Mouse (Mus musculus): ENCODE results near the gene Rpl35.
A peak's percentile ranks its signal among the peaks of the same experiment; 100 is the strongest.

The Rpl35 gene

GRCm38 (mm10) chr2:38997386-38998374 is 7.7 kb downstream of the Rpl35 start, which contains the start of gene Wdr38:
TSS of gene Wdr38 (plus strand) at chr2:38997476.
- DNase-seq, result peak; percentile 89

- no peak for DNase-seq
Observed at GRCm38 (mm10) chr2:38992452-38992851, 13.0 kb downstream of the Rpl35 start.

DNA sequence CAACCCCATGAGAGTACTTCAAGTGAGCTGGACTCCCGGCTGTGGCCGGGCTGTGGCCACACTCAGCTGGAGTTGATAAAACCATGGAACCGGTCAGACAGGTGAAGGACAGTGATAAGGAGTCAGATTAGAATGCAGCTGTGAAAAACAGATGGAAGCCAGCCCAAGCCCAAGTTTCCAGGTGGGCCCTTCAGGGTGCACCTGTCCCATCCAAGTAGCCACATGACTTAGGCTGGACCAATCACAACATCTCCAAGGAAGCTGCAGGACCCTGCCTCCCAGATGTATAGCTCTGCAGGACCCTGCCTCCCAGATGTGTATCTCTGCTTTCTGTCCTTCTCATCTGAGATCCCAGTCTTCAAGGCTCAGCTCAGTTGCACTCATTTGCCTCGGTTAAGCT is 13.4 kb downstream of the Rpl35 start:
- DNase-seq, result no peak

- DNase-seq, result peak; percentile 28
Observed at GRCm38 (mm10) chr2:38988929-38989328, 16.5 kb downstream of the Rpl35 start.

GRCm38 (mm10) chr2:38987803-38988510 is 17.5 kb downstream of the Rpl35 start:
- no peak for DNase-seq

DNA sequence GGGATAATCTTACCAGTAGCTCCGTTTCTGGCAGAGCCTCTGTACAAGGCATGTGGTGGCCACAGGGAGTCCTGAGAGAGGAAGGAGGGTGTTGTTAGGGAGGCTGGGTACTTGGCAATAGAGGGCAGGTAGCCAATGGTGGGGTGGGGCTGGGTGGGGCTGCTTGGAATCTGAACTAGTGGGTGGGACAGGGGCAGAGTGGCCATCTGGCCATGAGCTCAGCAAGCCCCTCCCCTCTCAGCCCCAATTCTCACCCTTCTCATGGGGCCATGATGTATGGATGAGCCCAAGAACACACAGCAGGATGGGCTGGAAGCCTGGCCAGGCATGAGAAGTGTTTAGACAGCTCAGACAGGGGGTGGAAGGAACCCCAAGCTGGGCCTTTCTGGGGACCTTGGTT is 18.1 kb downstream of the Rpl35 start:
- DNase-seq, result no peak

- DNase-seq, result no peak
Observed at GRCm38 (mm10) chr2:38986580-38986979, 18.8 kb downstream of the Rpl35 start.

- DNase-seq, result no peak
Observed at GRCm38 (mm10) chr2:38983456-38983855, 22.0 kb downstream of the Rpl35 start.

GRCm38 (mm10) chr2:38977837-38978236 is 27.6 kb downstream of the Rpl35 start:
- no peak for DNase-seq

DNA sequence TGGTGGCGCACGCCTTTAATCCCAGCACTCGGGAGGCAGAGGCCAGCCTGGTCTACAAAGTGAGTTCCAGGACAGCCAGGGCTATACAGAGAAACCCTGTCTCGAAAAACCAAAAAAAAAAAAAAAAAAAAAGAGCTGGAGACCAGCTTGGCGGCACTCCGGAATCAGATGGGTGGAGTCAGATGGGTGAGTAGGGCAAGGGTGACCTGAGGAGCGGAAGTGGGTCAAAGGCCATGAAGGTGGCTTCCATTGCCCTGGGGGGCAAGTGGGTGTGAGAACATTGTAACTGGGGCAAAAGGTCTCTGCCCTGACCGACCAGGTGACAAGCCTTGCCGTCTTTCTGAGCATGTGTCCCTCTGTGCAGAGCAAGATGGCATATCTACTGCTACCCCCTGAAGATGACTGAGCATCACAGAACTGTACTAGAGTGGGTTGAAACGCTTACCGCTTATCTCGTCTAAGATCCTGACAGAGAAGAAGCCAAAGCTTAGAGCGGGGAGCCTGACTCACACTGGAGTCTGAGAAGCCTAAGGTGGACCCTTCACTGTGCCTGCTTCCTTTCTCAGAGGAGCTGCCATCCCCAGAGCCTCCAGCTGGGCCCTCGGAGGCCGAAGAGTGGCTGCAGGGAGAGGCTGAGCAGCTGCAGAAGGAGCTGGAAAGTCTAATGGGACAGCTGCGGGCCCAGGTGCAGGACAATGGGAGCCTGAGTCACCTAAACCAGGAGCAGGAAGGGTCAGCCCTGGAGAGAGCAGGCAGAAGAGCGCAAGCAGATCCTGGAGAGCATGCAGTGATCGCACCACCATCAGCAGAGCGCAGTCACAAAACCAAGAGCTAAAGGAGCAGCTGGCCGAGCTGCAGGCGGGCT is 29.3 kb downstream of the Rpl35 start:
- DNase-seq, result no peak

GRCm38 (mm10) chr2:38975181-38975580 is 30.2 kb downstream of the Rpl35 start:
- DNase-seq, result no peak

- no peak for DNase-seq
Observed at GRCm38 (mm10) chr2:38974171-38974570, 31.3 kb downstream of the Rpl35 start.

DNA sequence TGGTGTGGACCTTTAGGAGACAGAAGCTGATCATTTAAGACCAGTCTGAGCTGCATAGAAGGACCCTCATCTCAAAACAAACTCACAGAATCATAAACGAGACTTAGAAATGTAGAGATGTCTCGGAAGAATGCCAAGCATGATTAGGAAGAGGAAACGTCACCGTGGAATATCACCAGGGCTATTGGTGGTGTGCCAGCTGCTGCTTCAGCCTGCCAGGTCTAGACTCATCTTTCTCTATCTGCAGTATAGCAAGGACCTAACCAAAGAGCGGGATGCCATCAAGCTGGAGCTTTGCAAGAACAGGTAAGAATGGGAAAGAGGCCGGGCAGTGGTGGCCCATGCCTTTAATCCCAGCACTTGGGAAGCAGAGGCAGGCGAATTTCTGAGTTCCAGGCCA is 31.7 kb downstream of the Rpl35 start:
- DNase-seq, result no peak

- no peak for DNase-seq
Observed at GRCm38 (mm10) chr2:38973223-38973622, 32.2 kb downstream of the Rpl35 start.

DNA sequence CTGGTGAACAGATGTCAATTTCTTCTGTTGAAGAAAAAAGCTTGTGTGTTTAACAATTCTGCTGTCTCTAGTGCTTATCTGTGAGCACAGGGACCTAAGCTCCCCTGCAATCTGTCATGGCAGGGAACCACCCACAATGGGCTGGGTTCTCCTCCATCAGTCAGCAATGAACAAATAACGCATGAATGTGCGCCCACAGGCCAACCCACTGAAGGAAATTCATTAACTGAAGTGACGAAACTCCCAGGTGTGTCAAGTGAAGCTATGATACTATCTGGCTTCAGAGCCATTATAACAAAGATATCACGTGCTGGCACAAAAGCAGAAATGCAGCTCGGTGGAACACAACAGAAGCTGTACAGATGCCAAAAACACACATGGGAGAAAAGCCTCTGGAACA is 35.4 kb downstream of the Rpl35 start:
- peak; percentile 78 for DNase-seq

DNA sequence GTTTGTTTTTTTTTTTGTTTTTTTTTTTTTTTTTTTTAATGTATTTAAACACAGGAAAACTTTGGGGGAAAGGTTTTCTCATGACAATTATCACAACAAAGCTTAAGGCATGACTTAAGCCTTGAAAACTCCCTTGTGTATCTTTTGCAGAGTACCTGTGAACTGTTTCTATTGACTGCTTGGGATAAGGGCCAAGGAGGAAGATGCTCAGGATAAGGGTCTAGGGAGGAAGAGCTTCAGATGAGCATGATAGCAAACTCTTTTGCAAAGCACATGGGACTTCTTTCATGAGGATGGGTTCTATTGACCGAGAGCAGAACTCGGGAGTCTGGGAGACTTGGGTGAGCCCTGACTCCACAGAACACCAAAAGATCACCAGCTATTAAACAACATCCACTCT is 35.8 kb downstream of the Rpl35 start:
- no peak for DNase-seq

DNA sequence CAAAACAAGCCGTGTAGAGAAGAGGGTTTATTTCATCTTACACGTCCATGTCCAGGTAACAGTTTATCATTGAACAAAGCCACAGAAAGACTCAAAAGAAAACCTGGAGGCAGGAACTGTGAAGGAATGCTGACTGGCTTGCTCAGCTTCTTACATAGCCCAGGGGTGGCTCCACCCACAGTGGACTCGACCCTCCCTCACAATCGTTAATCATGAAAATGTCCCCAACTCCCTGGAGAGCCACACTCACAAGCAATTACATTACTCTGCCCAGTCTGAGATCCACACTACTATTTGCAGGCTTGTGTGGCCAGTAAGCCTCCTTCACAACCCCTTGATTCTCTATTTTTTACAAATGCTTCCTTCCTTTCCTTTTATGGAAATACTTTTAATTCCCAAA is 41.2 kb downstream of the Rpl35 start:
- DNase-seq, result no peak

GRCm38 (mm10) chr2:38957671-38958223 is 47.7 kb downstream of the Rpl35 start:
- DNase-seq, result no peak

DNA sequence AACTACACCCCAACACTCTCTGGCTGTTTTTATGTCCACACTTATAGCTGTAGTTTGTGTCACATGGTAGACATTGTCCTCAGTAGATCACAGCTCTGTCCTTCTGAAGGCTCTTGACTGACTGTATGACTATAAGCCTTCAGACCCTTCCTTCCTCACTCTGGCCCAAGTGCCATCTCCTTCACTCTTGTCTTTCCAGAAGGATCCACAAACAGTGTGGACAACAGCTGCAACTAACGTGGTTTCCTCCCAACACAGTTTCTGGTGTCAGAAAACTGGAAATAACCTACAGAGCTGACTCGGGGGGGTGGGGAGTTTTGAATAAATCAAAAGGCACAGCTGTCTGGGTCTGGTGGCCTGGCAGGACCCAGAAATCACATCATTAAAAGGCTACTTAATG is 49.4 kb downstream of the Rpl35 start:
- no peak for DNase-seq

- DNase-seq, result no peak
Observed at GRCm38 (mm10) chr2:38953152-38953883, 52.1 kb downstream of the Rpl35 start.
